Mouse (Mus musculus) bone marrow, adult 2 months (tissue): ENCODE results near the gene Smok2b. TPM values are rescaled to one million over a fixed set of nuclear protein-coding genes. Genes with fewer than 3 reads are reported as not detected.
"Not testable (repeated sequence)": the region's sequence is repeated elsewhere in the genome, so short reads cannot be mapped to it uniquely, and the experiment has no call there.

ENCODE experiments used
- H3K27ac ChIP-seq: fragments of 200-500 bp; 2 replicates; pipeline ENCODE4 v1.5.1; 2012; ENCODE audit warnings: low read depth, mild to moderate bottlenecking, control low read depth, inconsistent platforms, low read length; ENCODE audit not compliant: control insufficient read depth, poor library complexity, insufficient read depth
- H3K4me1 ChIP-seq: fragments of 200-500 bp; 2 replicates; pipeline ENCODE4 v1.6.1; 2011; ENCODE audit warnings: low read length; ENCODE audit not compliant: control insufficient read depth, insufficient read depth
- H3K4me3 ChIP-seq: fragments of 200-500 bp; replicated peaks from 2 replicates; pipeline ENCODE3; 2011; ENCODE audit warnings: mild to moderate bottlenecking, low read depth, low read length, control low read depth; ENCODE audit not compliant: control insufficient read depth
- WGBS: fragments of 180-500 bp; shearing (Covaris S2); methylation state at CpG from one replicate; pipeline ENCODE4 v1.1.7; 2018; 5-methylcytosine and 5-hydroxymethylcytosine counted together
- polyA plus RNA-seq: library from polyadenylated mRNA; stranded (reverse); fragments of >200 nt; gene quantifications from 2 replicates; pipeline ENCODE4 v1.2.4, GENCODE M21; 2011; ENCODE audit warnings: low replicate concordance; ENCODE audit not compliant: missing spikeins, insufficient read depth, insufficient read length

Smok2b gene
- polyA plus RNA-seq, result not detected in 2 replicates

- not testable (repeated sequence) for H3K4me1 ChIP-seq, H3K4me3 ChIP-seq, H3K27ac ChIP-seq
- WGBS, result 63% methylated on average over 2 of the region's 2 CpGs
Measured at GRCm38 (mm10) chr17:13229957-13230356, at the start of gene Smok2b. Smok2b (plus strand) TSS chr17:13230257.

GRCm38 (mm10) chr17:13180491-13180890 lies 49.6 kb upstream of the Smok2b start:
- H3K4me1 ChIP-seq, H3K27ac ChIP-seq, H3K4me3 ChIP-seq: not testable (repeated sequence)
- WGBS, result 85% methylated on average over 5 of the region's 5 CpGs

- H3K4me1 ChIP-seq, H3K4me3 ChIP-seq, H3K27ac ChIP-seq: not testable (repeated sequence)
- WGBS, result 60% methylated on average over 3 of the region's 4 CpGs
Measured at GRCm38 (mm10) chr17:13182712-13183111, 47.3 kb upstream of the Smok2b start.

GRCm38 (mm10) chr17:13184514-13184913 lies 45.5 kb upstream of the Smok2b start:
- WGBS, result 84% methylated on average over 5 of the region's 5 CpGs
- not testable (repeated sequence) for H3K4me3 ChIP-seq, H3K27ac ChIP-seq, H3K4me1 ChIP-seq

- H3K27ac ChIP-seq, H3K4me1 ChIP-seq, H3K4me3 ChIP-seq: not testable (repeated sequence)
- WGBS, result 80% methylated on average over 6 of the region's 6 CpGs
Measured at GRCm38 (mm10) chr17:13186541-13186940, 43.5 kb upstream of the Smok2b start.

GRCm38 (mm10) chr17:13187621-13188020 lies 42.4 kb upstream of the Smok2b start:
- not testable (repeated sequence) for H3K27ac ChIP-seq, H3K4me1 ChIP-seq, H3K4me3 ChIP-seq
- 47% methylated on average over 6 of the region's 6 CpGs for WGBS

- H3K4me3 ChIP-seq, H3K4me1 ChIP-seq, H3K27ac ChIP-seq: not testable (repeated sequence)
- WGBS, result 77% methylated on average over 2 of the region's 2 CpGs
Measured at GRCm38 (mm10) chr17:13188846-13189245, 41.2 kb upstream of the Smok2b start.

- H3K4me1 ChIP-seq, H3K27ac ChIP-seq, H3K4me3 ChIP-seq: not testable (repeated sequence)
- WGBS, result 74% methylated on average over 10 of the region's 10 CpGs
Measured at GRCm38 (mm10) chr17:13190836-13191583, 39.0 kb upstream of the Smok2b start.

- H3K4me1 ChIP-seq, H3K4me3 ChIP-seq, H3K27ac ChIP-seq: not testable (repeated sequence)
- 59% methylated on average over 4 of the region's 4 CpGs for WGBS
Measured at GRCm38 (mm10) chr17:13196486-13196885, 33.6 kb upstream of the Smok2b start.

- H3K4me3 ChIP-seq, H3K4me1 ChIP-seq, H3K27ac ChIP-seq: not testable (repeated sequence)
- WGBS, result 73% methylated on average over 2 of the region's 2 CpGs
Measured at GRCm38 (mm10) chr17:13198812-13199211, 31.2 kb upstream of the Smok2b start.

- H3K4me1 ChIP-seq, H3K4me3 ChIP-seq, H3K27ac ChIP-seq: not testable (repeated sequence)
- WGBS, result 79% methylated on average over 8 of the region's 9 CpGs
Measured at GRCm38 (mm10) chr17:13199880-13200409, 30.1 kb upstream of the Smok2b start.

- H3K27ac ChIP-seq, H3K4me3 ChIP-seq, H3K4me1 ChIP-seq: not testable (repeated sequence)
- WGBS, result 79% methylated on average over 4 of the region's 4 CpGs
Measured at GRCm38 (mm10) chr17:13201551-13201950, 28.5 kb upstream of the Smok2b start.

- WGBS, result 77% methylated on average over 2 of the region's 3 CpGs
- H3K4me3 ChIP-seq, H3K4me1 ChIP-seq: not testable (repeated sequence)
Measured at GRCm38 (mm10) chr17:13202453-13203107, 27.5 kb upstream of the Smok2b start.

More at GRCm38 (mm10) chr17:13202453-13203107, 27.5 kb upstream of the Smok2b start:
- H3K27ac ChIP-seq, result not testable (repeated sequence)
